Mouse (Mus musculus) heart, adult 2 months (tissue): ENCODE data around the gene Strn.

Source experiments
- CTCF ChIP-seq: fragments of 200-600 bp; IDR thresholded peaks from 2 replicates; pipeline ENCODE4 v1.8.1; 2022; ENCODE audit warnings: antibody characterized with exemption, mild to moderate bottlenecking, moderate library complexity
- EP300 ChIP-seq: fragments of 200-500 bp; IDR thresholded peaks from 2 replicates; pipeline ENCODE4 v1.6.1; 2011; ENCODE audit warnings: low read depth, low read length, control low read depth; ENCODE audit not compliant: insufficient read depth
- POLR2A ChIP-seq: fragments of 200-500 bp; IDR thresholded peaks from 2 replicates; pipeline ENCODE4 v1.6.1; 2011; ENCODE audit warnings: mild to moderate bottlenecking, low read depth, low read length, control low read depth; ENCODE audit not compliant: insufficient read depth

DNA sequence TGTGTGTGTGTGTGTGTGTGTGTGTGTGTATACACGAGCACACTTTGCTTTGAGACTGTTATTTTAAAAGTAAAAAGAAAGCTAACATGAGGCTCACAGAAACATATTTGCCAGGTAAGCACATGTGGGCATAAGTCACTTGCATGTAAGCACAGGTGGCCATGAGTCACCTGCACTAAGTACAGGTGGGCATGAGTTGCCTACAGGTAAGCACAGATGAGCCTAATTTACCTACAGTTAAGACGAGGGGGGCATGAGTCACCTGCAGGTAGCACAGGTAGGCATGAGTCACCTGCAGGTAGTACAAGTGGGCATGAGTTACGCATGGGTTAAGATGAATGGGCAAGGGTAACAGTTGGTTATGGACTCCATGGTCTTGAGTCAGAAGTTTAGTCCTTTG, 121.9 kb downstream of the Strn start:
- TF ChIP-seq CTCF, result no peak
- no peak for TF ChIP-seq POLR2A
- no peak for TF ChIP-seq EP300
